Mouse (Mus musculus): Measurements from ENCODE around the gene Ift122. TPM values are rescaled to one million over a fixed set of nuclear protein-coding genes. Genes with fewer than 3 reads are reported as not detected.

Ift122 gene
- polyA plus RNA-seq, 1 experiment from 2014 or later: 2.2 TPM

GRCm38 (mm10) chr6:115972083-115972764 lies 119.0 kb downstream of the Ift122 start:
- Histone ChIP-seq H3K27me3 (no peaks in the 10 kb centered on the region), H3K9ac (no peak overlapping the region), H3K4me1 (replicated peaks) (peaks cover 16% of the 10 kb centered on the region), H3K27ac (replicated peaks) (no peak overlapping the region), H3K4me3 (replicated peaks) (no peak overlapping the region), H3K36me3 (replicated peaks) (no peaks in the 10 kb centered on the region), H3K4me2 (no peak overlapping the region), H3K9me3 (replicated peaks) (no peaks in the 10 kb centered on the region)
- 50% methylated on average over 7 of the region's 7 CpGs for WGBS (ENCODE audit: insufficient replicate concordance)
- ATAC-seq (ENCODE audit: insufficient read depth): no peak

DNA sequence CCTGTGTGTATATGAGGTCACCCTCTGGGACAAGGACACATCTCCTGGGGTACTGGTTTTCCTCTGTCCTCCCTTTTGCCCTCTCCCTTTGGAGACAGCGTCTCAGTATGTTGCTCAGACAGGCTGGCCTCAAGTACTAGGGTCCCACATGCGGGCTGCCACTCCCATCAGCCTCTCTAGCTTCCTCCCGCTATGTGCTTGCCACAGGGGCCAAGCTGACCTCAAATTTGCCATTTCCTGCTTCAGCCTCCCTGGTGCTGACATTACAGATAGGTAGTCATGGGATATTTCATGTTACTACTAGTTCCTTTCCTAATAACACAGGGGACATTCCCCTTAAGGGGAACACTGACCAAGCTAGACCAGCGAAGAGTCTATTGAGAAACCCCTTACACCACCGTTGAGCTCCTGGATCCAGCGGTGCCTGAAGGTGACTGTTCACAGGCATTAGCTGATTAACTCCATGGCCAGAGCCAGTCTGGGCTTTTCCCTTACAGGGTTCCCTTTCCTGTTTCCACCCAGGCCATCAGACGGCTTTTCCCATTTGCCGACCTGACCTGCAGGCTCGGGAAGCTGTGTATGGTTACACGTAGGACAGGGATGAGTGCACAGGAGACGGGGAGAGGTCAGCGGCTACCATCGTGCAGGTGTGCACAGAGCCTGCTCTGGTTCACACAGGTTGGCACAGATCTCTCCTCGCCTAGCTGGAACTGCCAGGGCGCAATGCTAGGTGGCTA lies 120.0 kb downstream of the Ift122 start:
- no peak for ATAC-seq (ENCODE audit: insufficient read depth)
- no peaks in the 10 kb centered on the region for H3K36me3 ChIP-seq (replicated peaks)
- H3K4me1 ChIP-seq (replicated peaks): peaks cover 11% of the 10 kb centered on the region
- H3K9ac ChIP-seq: no peak overlapping the region
- H3K27ac ChIP-seq (replicated peaks): no peak overlapping the region
- no peaks in the 10 kb centered on the region for H3K27me3 ChIP-seq
- H3K4me3 ChIP-seq (replicated peaks): no peak overlapping the region
- H3K4me2 ChIP-seq: no peak overlapping the region
- H3K9me3 ChIP-seq (replicated peaks): no peaks in the 10 kb centered on the region
- WGBS (ENCODE audit: insufficient replicate concordance): 59% methylated on average over 15 of the region's 15 CpGs

DNA sequence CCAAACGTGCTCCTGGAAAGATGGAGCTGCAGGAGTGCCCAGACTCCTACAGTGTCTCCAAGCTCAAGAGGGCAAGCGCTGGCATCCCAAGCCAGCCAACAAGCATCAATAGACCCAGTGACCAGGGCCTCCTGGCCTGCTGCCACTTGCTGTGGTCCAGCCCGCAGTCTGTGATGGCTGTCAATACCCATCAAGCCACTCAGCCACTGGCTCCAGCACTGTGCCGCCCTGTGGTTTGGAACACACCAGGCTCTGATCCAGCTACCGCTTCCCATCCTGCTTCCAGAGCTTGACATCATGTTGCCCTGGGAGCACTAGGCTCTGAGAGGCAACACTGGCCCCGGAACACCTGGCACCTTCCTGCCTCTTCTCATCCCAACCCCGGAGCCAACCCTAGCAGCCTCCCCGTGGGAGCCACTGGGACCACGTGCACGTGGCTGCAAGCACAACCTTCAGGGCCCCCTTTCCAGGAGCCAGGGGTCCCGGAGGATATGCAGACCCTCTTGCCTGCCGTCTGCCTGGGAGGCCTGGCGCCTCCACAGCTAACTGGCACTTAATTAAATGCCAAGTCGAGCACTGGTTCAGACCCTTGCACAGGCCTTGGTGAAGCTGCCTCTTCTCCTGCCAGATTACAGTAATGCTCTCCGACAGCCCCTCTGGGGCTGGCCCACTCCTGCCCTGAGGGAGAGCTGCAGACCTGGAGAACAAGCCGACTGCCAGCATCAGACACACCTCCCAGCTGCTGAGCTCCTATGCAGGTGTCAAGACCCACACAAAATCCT lies 120.8 kb downstream of the Ift122 start:
- Histone ChIP-seq H3K9me3 (replicated peaks) (no peaks in the 10 kb centered on the region), H3K27me3 (no peaks in the 10 kb centered on the region), H3K9ac (no peak overlapping the region), H3K27ac (replicated peaks) (no peak overlapping the region), H3K36me3 (replicated peaks) (no peaks in the 10 kb centered on the region), H3K4me3 (replicated peaks) (no peak overlapping the region), H3K4me1 (replicated peaks) (peaks cover 7% of the 10 kb centered on the region), H3K4me2 (no peak overlapping the region)
- WGBS (ENCODE audit: insufficient replicate concordance): 70% methylated on average over 16 of the region's 16 CpGs
- ATAC-seq (ENCODE audit: insufficient read depth): no peak

DNA sequence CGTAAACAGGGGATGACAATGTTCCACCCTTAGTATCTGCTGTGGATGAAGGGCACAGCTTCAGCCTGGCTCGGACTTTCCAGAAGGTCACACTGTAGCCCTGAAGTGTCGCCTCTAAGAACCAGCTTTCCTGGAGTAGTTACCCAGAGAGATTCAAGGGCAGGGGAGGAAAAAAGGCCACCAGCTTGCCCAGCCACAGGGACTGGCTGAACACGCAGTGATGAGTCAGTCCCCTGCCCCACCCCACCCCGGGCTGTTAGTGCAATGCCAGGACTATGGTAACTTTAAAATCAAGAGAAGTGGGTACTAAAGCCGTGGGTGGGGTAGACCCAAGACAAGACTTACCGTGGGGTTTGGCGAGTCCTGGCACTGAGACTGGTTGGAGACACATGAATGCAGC lies 122.3 kb downstream of the Ift122 start:
- H3K9ac ChIP-seq: no peak overlapping the region
- ATAC-seq (ENCODE audit: insufficient read depth): no peak
- WGBS (ENCODE audit: insufficient replicate concordance): 63% methylated on average over 8 of the region's 8 CpGs
- no peak overlapping the region for H3K4me3 ChIP-seq (replicated peaks)
- H3K27me3 ChIP-seq: no peaks in the 10 kb centered on the region
- H3K9me3 ChIP-seq (replicated peaks): no peaks in the 10 kb centered on the region
- H3K36me3 ChIP-seq (replicated peaks): no peaks in the 10 kb centered on the region
- H3K4me1 ChIP-seq (replicated peaks): peaks cover 7% of the 10 kb centered on the region
- no peak overlapping the region for H3K4me2 ChIP-seq
- H3K27ac ChIP-seq (replicated peaks): no peak overlapping the region

Other genes with a start within 250 kb of the Ift122 start
- 36.1 and 38.6 TPM in 2 replicates for gene Raf1, start 176.8 kb upstream of the Ift122 start, polyA plus RNA-seq (2015; fragmentation: Nextera tagmentation; extraction: Ambion mirVana)
- 24.7 and 29.2 TPM in 2 replicates for gene Tmem40, start 91.1 kb upstream of the Ift122 start, polyA plus RNA-seq (2015; fragmentation: Nextera tagmentation; extraction: Ambion mirVana)
- gene Cand2, start 78.9 kb upstream of the Ift122 start, polyA plus RNA-seq (2015; fragmentation: Nextera tagmentation; extraction: Ambion mirVana): 2.9 and 3.0 TPM in 2 replicates
- gene Rpl32, start 44.7 kb upstream of the Ift122 start, polyA plus RNA-seq (2015; fragmentation: Nextera tagmentation; extraction: Ambion mirVana): 836 and 1,114 TPM in 2 replicates
- gene Efcab12, start 15.1 kb upstream of the Ift122 start, polyA plus RNA-seq (2015; fragmentation: Nextera tagmentation; extraction: Ambion mirVana): 0.06 and 0.15 TPM in 2 replicates
- 8.0 and 8.8 TPM in 2 replicates for gene Mbd4, start 99 bp upstream of the Ift122 start, polyA plus RNA-seq (2015; fragmentation: Nextera tagmentation; extraction: Ambion mirVana)
- gene Rho, start 78.3 kb downstream of the Ift122 start, polyA plus RNA-seq (2015; fragmentation: Nextera tagmentation; extraction: Ambion mirVana): not detected in 2 replicates
- not detected in 2 replicates for gene H1foo, start 91.5 kb downstream of the Ift122 start, polyA plus RNA-seq (2015; fragmentation: Nextera tagmentation; extraction: Ambion mirVana)
- gene Plxnd1, start 141.5 kb downstream of the Ift122 start, polyA plus RNA-seq (2015; fragmentation: Nextera tagmentation; extraction: Ambion mirVana): 8.1 and 9.7 TPM in 2 replicates

Data from liver, embryonic 15.5 days (tissue).